Mouse (Mus musculus) small intestine, adult 2 months (tissue): ENCODE measurements around the gene Narfl. TPM values are rescaled to one million over a fixed set of nuclear protein-coding genes. Genes with fewer than 3 reads are reported as not detected.

Experiments
- H3K27ac ChIP-seq: fragments of 200-500 bp; 2 replicates; pipeline ENCODE4 v1.5.1; 2012; ENCODE audit warnings: low read depth, low read length, control low read depth, inconsistent platforms; ENCODE audit not compliant: insufficient read depth
- H3K27me3 ChIP-seq: fragments of 200-500 bp; 2 replicates; pipeline ENCODE4 v1.6.1; 2012; ENCODE audit warnings: mild to moderate bottlenecking, moderate library complexity, low read length, inconsistent platforms; ENCODE audit not compliant: control insufficient read depth, insufficient read depth
- H3K36me3 ChIP-seq: fragments of 200-500 bp; 2 replicates; pipeline ENCODE4 v1.6.1; 2012; ENCODE audit warnings: mild to moderate bottlenecking, low read length, control low read depth, inconsistent platforms; ENCODE audit not compliant: control insufficient read depth, insufficient read depth
- H3K4me1 ChIP-seq: fragments of 200-500 bp; 2 replicates; pipeline ENCODE4 v1.6.1; 2012; ENCODE audit warnings: low read length, inconsistent platforms, mixed read lengths; ENCODE audit not compliant: control insufficient read depth, insufficient read depth, insufficient read length
- H3K4me3 ChIP-seq: fragments of 200-500 bp; 2 replicates; pipeline ENCODE4 v1.5.1; 2012; ENCODE audit warnings: low read depth, mild to moderate bottlenecking, control low read depth, inconsistent platforms, low read length, moderate library complexity
- CTCF ChIP-seq: fragments of 200-500 bp; IDR thresholded peaks from 2 replicates; pipeline ENCODE4 v1.5.1; 2012; ENCODE audit warnings: low read depth, mild to moderate bottlenecking, control low read depth, inconsistent platforms, low read length, moderate library complexity, mixed read lengths; ENCODE audit not compliant: insufficient replicate concordance, insufficient read length; ENCODE audit errors: extremely low read depth
- POLR2A ChIP-seq: fragments of 200-500 bp; IDR thresholded peaks from 2 replicates; pipeline ENCODE4 v1.6.1; 2012; ENCODE audit warnings: low read depth, mild to moderate bottlenecking, control low read depth, inconsistent platforms, low read length, moderate library complexity
- WGBS: fragments of 180-500 bp; shearing (Covaris S2); methylation state at CpG from one replicate; pipeline ENCODE4 v1.1.7; 2018; 5-methylcytosine and 5-hydroxymethylcytosine counted together
- polyA plus RNA-seq: library from polyadenylated mRNA; depleted of rRNA; stranded (reverse); fragments of >200 nt; gene quantifications from 2 replicates; pipeline ENCODE4 v1.2.3, GENCODE M21; 2012

The Narfl gene
- polyA plus RNA-seq, 1 experiment, result 19.3 TPM

DNA sequence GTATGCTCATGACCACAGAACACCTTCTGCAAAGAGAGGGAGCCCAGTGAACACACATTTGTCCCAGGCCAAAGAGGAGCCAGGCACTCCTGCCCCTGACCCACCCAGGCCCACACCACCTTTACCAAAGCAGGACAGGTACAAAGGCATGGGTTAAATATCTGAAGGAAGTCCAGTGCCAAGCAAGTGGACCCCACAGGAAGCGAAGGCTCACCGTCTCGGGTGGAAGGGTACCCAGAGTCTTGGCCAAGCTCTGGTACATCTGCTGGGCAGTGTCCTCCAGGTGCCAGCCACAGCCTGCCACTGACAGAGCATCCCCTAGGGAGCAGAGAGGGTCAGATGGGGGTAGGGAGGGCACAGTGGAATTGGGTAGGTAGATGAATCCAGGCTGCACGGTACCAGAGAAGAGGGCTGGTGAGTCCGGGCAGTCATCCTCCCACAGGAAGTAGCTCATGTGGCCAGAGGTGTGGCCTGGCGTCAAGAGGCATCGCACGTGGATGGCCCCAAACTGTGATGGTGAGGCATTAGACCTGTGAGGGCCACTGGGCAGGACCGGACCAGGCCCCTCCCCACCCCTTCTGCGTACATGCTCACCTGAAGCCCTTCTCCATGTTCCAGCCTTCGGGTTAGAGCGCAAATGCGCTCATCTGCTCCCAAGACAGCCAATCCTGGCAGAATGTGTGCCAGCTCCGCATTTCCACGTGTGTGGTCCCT lies 10.4 kb downstream of the Narfl start:
- Histone ChIP-seq H3K4me3 (no peak overlapping the region), H3K27ac (no peak overlapping the region), H3K4me1 (peaks cover 3% of the 10 kb centered on the region; the same call in 1 of the 2 replicates), H3K36me3 (peaks cover 31% of the 10 kb centered on the region), H3K27me3 (no peaks in the 10 kb centered on the region)
- TF ChIP-seq CTCF, result no peak
- TF ChIP-seq POLR2A, result no peak
- 82% methylated on average over 15 of the region's 15 CpGs for WGBS

DNA sequence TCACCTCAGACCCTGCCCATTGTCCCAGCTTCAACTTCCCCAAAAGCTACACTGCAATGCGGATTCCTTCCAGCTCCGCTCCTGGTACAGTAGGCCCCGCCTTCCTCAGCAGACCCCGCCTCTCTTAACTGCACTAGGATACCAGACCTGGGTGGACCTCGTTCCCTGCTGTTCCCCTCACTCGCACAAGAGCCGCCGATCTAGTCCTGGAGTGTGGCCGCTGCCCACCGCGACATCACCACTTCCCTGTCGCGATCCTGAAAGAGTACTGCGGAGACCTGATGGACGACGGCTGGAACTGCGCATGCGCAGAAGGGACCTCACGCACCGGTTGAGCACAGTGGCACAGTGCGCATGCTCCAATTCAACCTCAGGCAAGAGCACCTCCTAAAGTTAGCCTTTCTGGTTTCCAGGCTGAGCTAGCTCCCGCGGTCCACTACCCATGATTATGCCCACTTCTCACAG lies 11.7 kb downstream of the Narfl start, which contains the start of gene Haghl:
Haghl (minus strand) TSS at position 393 of the 465 bp plus-strand sequence.
- WGBS, result under 1% methylated on average over 23 of the region's 23 CpGs
- no peak within 1 kb of the TSS for H3K27ac ChIP-seq
- TF ChIP-seq CTCF, result no peak
- no peak for TF ChIP-seq POLR2A

GRCm38 (mm10) chr17:25786280-25786679 lies 12.7 kb downstream of the Narfl start, which contains the start of gene Ccdc78:
Gene Ccdc78 (plus strand): TSS chr17:25786580.
- TF ChIP-seq POLR2A, result no peak
- TF ChIP-seq CTCF, result no peak
- Histone ChIP-seq H3K4me1 (peaks cover 5% of the 10 kb centered on the region), H3K27me3 (no peaks in the 10 kb centered on the region), H3K27ac (no peak within 1 kb of the TSS), H3K4me3 (peak within 1 kb of the TSS; percentile 67), H3K36me3 (peaks cover 12% of the 10 kb centered on the region)
- WGBS, result 76% methylated on average over 3 of the region's 3 CpGs

More for the DNA sequence above, 11.7 kb downstream of the Narfl start, which contains the start of gene Haghl:
- Histone ChIP-seq H3K36me3 (peaks cover 22% of the 10 kb centered on the region), H3K4me3 (peak within 1 kb of the TSS; percentile 67), H3K27me3 (no peaks in the 10 kb centered on the region), H3K4me1 (peaks cover 3% of the 10 kb centered on the region; the same call in 1 of the 2 replicates)

GRCm38 (mm10) chr17:25786781-25787504 lies 13.4 kb downstream of the Narfl start:
- WGBS, result 89% methylated on average over 9 of the region's 9 CpGs
- Histone ChIP-seq H3K27me3 (no peaks in the 10 kb centered on the region), H3K4me3 (no peak overlapping the region), H3K36me3 (peaks cover 7% of the 10 kb centered on the region), H3K27ac (no peak overlapping the region), H3K4me1 (peaks cover 8% of the 10 kb centered on the region)
- TF ChIP-seq POLR2A, result no peak
- TF ChIP-seq CTCF, result no peak

DNA sequence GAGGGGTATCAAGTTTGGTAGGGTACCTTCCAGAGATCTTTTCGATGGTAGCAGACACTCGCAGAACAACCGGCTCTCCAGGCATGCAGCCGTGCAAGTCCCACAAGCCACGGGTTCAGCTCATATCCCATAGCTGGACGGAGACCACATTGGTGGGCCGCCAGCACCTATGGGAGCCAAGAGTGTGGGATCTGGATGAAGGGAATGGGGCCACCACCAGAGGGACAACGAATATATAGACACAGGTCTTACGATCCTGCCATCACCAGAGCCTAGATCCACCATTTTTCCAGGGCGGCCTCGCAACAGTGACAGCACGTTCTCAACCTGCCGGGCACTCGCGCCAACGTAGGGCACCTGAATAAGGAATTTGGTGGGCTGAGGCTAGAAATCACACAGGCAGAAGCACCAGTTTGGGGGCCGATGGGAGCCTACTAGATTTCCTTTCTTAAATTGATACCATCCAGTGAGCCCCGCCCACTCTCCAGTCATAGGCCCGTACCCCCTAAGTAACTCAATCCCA lies 17.8 kb downstream of the Narfl start:
- WGBS, result 14% methylated on average over 19 of the region's 19 CpGs
- Histone ChIP-seq H3K27me3 (no peaks in the 10 kb centered on the region), H3K27ac (peak overlapping the region; percentile 94), H3K4me3 (peak overlapping the region; percentile 91), H3K4me1 (peaks cover 16% of the 10 kb centered on the region), H3K36me3 (peaks cover 3% of the 10 kb centered on the region)
- TF ChIP-seq POLR2A, result no peak
- no peak for TF ChIP-seq CTCF

DNA sequence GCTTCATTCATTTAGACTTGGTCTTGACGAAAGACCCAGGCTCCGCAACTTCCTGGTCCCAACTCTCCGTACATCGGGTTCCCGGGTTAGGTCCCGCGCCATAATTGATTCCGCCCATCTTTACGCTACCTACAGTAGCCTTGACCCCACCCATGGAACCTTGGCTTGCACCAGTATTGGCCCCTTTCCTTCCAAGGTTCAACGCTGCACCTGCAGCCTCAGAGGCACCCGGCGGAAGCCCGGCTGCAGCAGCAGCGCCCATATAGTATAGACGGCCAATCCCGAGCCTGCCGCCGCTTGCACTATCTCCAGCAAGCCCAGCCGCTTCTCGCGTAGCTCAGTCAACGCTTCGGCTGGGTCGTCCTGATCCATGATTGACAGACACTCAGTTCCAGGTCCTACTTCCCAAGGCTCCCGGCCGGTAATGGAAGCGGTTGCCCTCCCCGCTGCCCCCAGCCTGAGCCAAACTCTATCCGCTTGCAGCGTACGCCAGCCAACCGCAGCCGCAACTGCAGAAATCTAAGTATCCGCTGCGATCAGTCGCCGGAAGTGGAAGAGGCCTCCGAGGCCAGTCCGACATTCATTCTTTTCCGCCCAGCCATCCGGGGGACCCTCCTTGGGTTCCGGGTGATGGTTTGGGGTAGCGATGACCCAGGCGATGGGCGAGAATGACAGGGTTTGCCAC lies 18.4 kb downstream of the Narfl start:
- under 1% methylated on average over 45 of the region's 45 CpGs for WGBS

More for the DNA sequence above, 18.4 kb downstream of the Narfl start:
- H3K27ac ChIP-seq, result peak overlapping the region; percentile 94
- peak overlapping the region; percentile 91 for H3K4me3 ChIP-seq
- H3K27me3 ChIP-seq, result no peaks in the 10 kb centered on the region
- H3K36me3 ChIP-seq, result peaks cover 3% of the 10 kb centered on the region
- H3K4me1 ChIP-seq, result peaks cover 18% of the 10 kb centered on the region
- TF ChIP-seq CTCF (no peak), POLR2A (peak; percentile 59; the same call in 1 of the 2 replicates)
